Mouse (Mus musculus): Measurements from ENCODE around the gene Stk33. TPM values are rescaled to one million over a fixed set of nuclear protein-coding genes. Genes with fewer than 3 reads are reported as not detected.

The Stk33 gene
- total and polyA plus RNA-seq, 2 experiments: not detected

DNA sequence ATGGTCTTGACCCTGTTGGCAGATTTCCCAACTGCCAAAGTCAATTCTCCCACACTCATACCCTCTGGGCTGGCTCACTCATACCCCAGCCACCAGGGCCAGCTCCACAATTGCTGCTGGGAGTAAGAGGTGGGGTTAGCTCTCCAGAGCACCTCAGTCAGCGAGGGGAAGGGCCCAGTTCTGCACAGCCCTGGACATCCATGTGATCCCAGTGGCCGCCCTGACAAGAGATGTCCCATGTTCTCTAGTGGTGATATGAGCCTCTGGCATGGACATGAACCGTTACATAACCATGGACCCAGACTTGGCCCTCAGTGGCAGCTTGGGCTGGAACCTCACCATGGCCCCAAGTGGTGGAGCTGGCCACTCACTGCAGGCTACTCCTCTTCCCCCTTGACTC is 143.1 kb downstream of the Stk33 start:
- H3K79me2 ChIP-seq (ENCODE audit: control insufficient read depth, insufficient read depth, low read length): no peaks in the 10 kb centered on the region
- H3K4me3 ChIP-seq (ENCODE audit: insufficient read depth, low read depth, low read length): no peak overlapping the region
- no peak for TF ChIP-seq CTCF (IDR thresholded peaks at IDR 0.05; ENCODE audit: low read depth, low read length)
- no peak for TF ChIP-seq POLR2A (IDR thresholded peaks at IDR 0.05; ENCODE audit: extremely low read depth, insufficient read depth, low read length)
- no peak overlapping the region for H3K9ac ChIP-seq (ENCODE audit: low read depth, low read length)
- no peaks in the 10 kb centered on the region for H3K36me3 ChIP-seq (ENCODE audit: control insufficient read depth, insufficient read depth, low read length)
- no peak overlapping the region for H3K27ac ChIP-seq (replicated peaks; ENCODE audit: insufficient read depth, low read depth, low read length)
- DNase-seq (ENCODE audit: extremely low read depth, low read depth, low spot score): no peak
- no peaks in the 10 kb centered on the region for H3K27me3 ChIP-seq (ENCODE audit: control insufficient read depth, insufficient read depth, low read length)
- H3K4me1 ChIP-seq (ENCODE audit: control insufficient read depth, insufficient read depth, low read length): no peaks in the 10 kb centered on the region
- 88% methylated on average over 3 of the region's 3 CpGs for WGBS

DNA sequence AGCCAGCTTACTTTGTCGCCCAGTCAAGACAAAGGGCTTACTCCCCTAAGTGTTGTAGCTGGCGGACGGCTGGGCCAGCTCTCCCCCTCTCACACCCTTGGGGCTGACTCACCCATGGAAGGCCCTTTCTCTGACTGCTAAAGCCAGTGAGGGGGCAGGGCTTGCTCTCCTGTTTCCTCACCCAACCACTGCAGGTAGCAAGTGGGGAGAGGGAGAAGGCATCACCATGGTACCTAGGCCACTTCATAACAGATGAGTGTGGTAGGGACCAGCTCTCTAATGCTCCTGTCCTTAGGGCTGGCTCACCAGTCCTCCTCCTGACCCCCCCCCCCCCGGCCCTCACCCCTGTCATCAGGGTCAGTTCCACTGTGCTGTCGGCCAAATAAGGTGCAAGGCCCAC is 143.5 kb downstream of the Stk33 start:
- H3K79me2 ChIP-seq (ENCODE audit: control insufficient read depth, insufficient read depth, low read length): no peaks in the 10 kb centered on the region
- TF ChIP-seq POLR2A (IDR thresholded peaks at IDR 0.05; ENCODE audit: extremely low read depth, insufficient read depth, low read length) (no peak), CTCF (IDR thresholded peaks at IDR 0.05; ENCODE audit: low read depth, low read length) (no peak)

DNA sequence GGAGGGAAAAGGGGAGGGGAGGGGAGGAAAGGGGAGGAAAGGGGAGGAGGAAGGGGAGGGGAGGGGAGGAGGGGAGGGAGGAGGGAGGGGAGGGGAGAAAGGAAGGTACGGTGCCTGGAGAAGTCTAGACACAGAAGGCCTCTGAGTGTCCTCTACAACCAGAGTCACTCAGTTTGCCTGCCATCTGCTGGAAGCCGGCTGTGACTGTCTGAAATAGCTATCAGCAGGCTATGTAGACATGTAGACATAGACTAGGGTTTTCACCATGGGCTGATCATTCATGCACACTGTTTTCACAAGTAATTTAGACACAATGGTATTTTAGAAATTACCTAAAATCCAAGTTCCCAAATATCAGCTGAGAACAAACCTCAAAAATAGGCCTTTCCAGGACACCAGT is 148.4 kb downstream of the Stk33 start:
- no peak for DNase-seq (ENCODE audit: extremely low read depth, low read depth, low spot score)
- WGBS: 37% methylated on average over 2 of the region's 2 CpGs
- TF ChIP-seq CTCF (IDR thresholded peaks at IDR 0.05; ENCODE audit: low read depth, low read length) (no peak), POLR2A (IDR thresholded peaks at IDR 0.05; ENCODE audit: extremely low read depth, insufficient read depth, low read length) (no peak)

More for the DNA sequence above, 143.5 kb downstream of the Stk33 start:
- Histone ChIP-seq H3K27ac (replicated peaks; ENCODE audit: insufficient read depth, low read depth, low read length) (no peak overlapping the region), H3K4me1 (ENCODE audit: control insufficient read depth, insufficient read depth, low read length) (no peaks in the 10 kb centered on the region), H3K9ac (ENCODE audit: low read depth, low read length) (no peak overlapping the region), H3K27me3 (ENCODE audit: control insufficient read depth, insufficient read depth, low read length) (no peaks in the 10 kb centered on the region), H3K36me3 (ENCODE audit: control insufficient read depth, insufficient read depth, low read length) (no peaks in the 10 kb centered on the region), H3K4me3 (ENCODE audit: insufficient read depth, low read depth, low read length) (no peak overlapping the region)
- DNase-seq (ENCODE audit: extremely low read depth, low read depth, low spot score): no peak
- WGBS: 84% methylated on average over 5 of the region's 5 CpGs

GRCm38 (mm10) chr7:109289106-109289505 is 149.8 kb downstream of the Stk33 start:
- Histone ChIP-seq H3K9ac (ENCODE audit: low read depth, low read length) (no peak overlapping the region), H3K27me3 (ENCODE audit: control insufficient read depth, insufficient read depth, low read length) (no peaks in the 10 kb centered on the region), H3K27ac (replicated peaks; ENCODE audit: insufficient read depth, low read depth, low read length) (no peak overlapping the region), H3K4me1 (ENCODE audit: control insufficient read depth, insufficient read depth, low read length) (no peaks in the 10 kb centered on the region), H3K36me3 (ENCODE audit: control insufficient read depth, insufficient read depth, low read length) (no peaks in the 10 kb centered on the region), H3K79me2 (ENCODE audit: control insufficient read depth, insufficient read depth, low read length) (no peaks in the 10 kb centered on the region), H3K4me3 (ENCODE audit: insufficient read depth, low read depth, low read length) (no peak overlapping the region)
- TF ChIP-seq POLR2A (IDR thresholded peaks at IDR 0.05; ENCODE audit: extremely low read depth, insufficient read depth, low read length) (no peak), CTCF (IDR thresholded peaks at IDR 0.05; ENCODE audit: low read depth, low read length) (no peak)
- 80% methylated on average over 6 of the region's 6 CpGs for WGBS
- no peak for DNase-seq (ENCODE audit: extremely low read depth, low read depth, low spot score)

More for the DNA sequence above, 148.4 kb downstream of the Stk33 start:
- Histone ChIP-seq H3K4me1 (ENCODE audit: control insufficient read depth, insufficient read depth, low read length) (no peaks in the 10 kb centered on the region), H3K9ac (ENCODE audit: low read depth, low read length) (no peak overlapping the region), H3K4me3 (ENCODE audit: insufficient read depth, low read depth, low read length) (no peak overlapping the region), H3K79me2 (ENCODE audit: control insufficient read depth, insufficient read depth, low read length) (no peaks in the 10 kb centered on the region), H3K27ac (replicated peaks; ENCODE audit: insufficient read depth, low read depth, low read length) (no peak overlapping the region), H3K27me3 (ENCODE audit: control insufficient read depth, insufficient read depth, low read length) (no peaks in the 10 kb centered on the region), H3K36me3 (ENCODE audit: control insufficient read depth, insufficient read depth, low read length) (no peaks in the 10 kb centered on the region)

- no peak overlapping the region for H3K9ac ChIP-seq (ENCODE audit: low read depth, low read length)
- WGBS: 86% methylated on average over 4 of the region's 4 CpGs
Measured at GRCm38 (mm10) chr7:109282106-109282505, 156.8 kb downstream of the Stk33 start.

GRCm38 (mm10) chr7:109276622-109277021 is 162.3 kb downstream of the Stk33 start:
- Histone ChIP-seq H3K4me3 (ENCODE audit: insufficient read depth, low read depth, low read length) (no peak overlapping the region), H3K36me3 (ENCODE audit: control insufficient read depth, insufficient read depth, low read length) (no peaks in the 10 kb centered on the region), H3K9ac (ENCODE audit: low read depth, low read length) (no peak overlapping the region), H3K27ac (replicated peaks; ENCODE audit: insufficient read depth, low read depth, low read length) (no peak overlapping the region), H3K4me1 (ENCODE audit: control insufficient read depth, insufficient read depth, low read length) (no peaks in the 10 kb centered on the region), H3K79me2 (ENCODE audit: control insufficient read depth, insufficient read depth, low read length) (no peaks in the 10 kb centered on the region), H3K27me3 (ENCODE audit: control insufficient read depth, insufficient read depth, low read length) (no peaks in the 10 kb centered on the region)
- no peak for DNase-seq (ENCODE audit: extremely low read depth, low read depth, low spot score)
- WGBS: 78% methylated on average over 3 of the region's 3 CpGs
- TF ChIP-seq POLR2A (IDR thresholded peaks at IDR 0.05; ENCODE audit: extremely low read depth, insufficient read depth, low read length): no peak
- no peak for TF ChIP-seq CTCF (IDR thresholded peaks at IDR 0.05; ENCODE audit: low read depth, low read length)

More at GRCm38 (mm10) chr7:109282106-109282505, 156.8 kb downstream of the Stk33 start:
- Histone ChIP-seq H3K27ac (replicated peaks; ENCODE audit: insufficient read depth, low read depth, low read length) (no peak overlapping the region), H3K27me3 (ENCODE audit: control insufficient read depth, insufficient read depth, low read length) (no peaks in the 10 kb centered on the region), H3K79me2 (ENCODE audit: control insufficient read depth, insufficient read depth, low read length) (no peaks in the 10 kb centered on the region), H3K4me1 (ENCODE audit: control insufficient read depth, insufficient read depth, low read length) (no peaks in the 10 kb centered on the region), H3K4me3 (ENCODE audit: insufficient read depth, low read depth, low read length) (no peak overlapping the region), H3K36me3 (ENCODE audit: control insufficient read depth, insufficient read depth, low read length) (no peaks in the 10 kb centered on the region)
- TF ChIP-seq POLR2A (IDR thresholded peaks at IDR 0.05; ENCODE audit: extremely low read depth, insufficient read depth, low read length) (no peak), CTCF (IDR thresholded peaks at IDR 0.05; ENCODE audit: low read depth, low read length) (no peak)
- no peak for DNase-seq (ENCODE audit: extremely low read depth, low read depth, low spot score)

Data from liver, adult 2 months (tissue).